Mouse (Mus musculus) ovary, adult 18-20 months (tissue): ENCODE data around the gene Ndufaf2.

ENCODE experiments used
- DNase-seq: peaks from one replicate; pipeline ENCODE4 v3.0.0; 2022; ENCODE audit warnings: low spot score, mixed read lengths

The Ndufaf2 gene

GRCm38 (mm10) chr13:108084086-108084485 is 74.3 kb downstream of the Ndufaf2 start:
- DNase-seq: no peak

GRCm38 (mm10) chr13:108077901-108078300 is 80.5 kb downstream of the Ndufaf2 start:
- no peak for DNase-seq

- no peak for DNase-seq
These were observed 80.9 kb downstream of the Ndufaf2 start for GRCm38 (mm10) chr13:108077476-108077875.

DNA sequence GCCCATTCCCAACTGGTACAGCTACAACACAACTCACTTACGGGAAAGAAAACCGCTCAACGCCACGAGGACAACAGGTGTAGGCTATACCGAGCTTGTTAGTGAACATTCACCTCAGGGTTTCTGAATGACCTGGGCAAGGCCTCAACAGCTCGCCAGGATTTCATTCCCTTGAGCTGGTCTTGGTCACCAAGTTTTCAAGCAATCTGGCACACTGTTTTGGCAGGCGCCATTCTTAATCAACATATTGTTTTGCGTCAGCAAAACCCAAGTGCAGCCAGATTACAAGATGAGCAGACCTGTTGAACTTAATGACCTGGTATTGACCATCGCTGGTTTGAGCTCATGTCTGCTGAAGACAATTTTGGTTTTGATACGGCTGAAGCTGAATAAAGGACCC is 88.3 kb downstream of the Ndufaf2 start:
- DNase-seq: no peak

GRCm38 (mm10) chr13:108069151-108069550 is 89.3 kb downstream of the Ndufaf2 start:
- no peak for DNase-seq

DNA sequence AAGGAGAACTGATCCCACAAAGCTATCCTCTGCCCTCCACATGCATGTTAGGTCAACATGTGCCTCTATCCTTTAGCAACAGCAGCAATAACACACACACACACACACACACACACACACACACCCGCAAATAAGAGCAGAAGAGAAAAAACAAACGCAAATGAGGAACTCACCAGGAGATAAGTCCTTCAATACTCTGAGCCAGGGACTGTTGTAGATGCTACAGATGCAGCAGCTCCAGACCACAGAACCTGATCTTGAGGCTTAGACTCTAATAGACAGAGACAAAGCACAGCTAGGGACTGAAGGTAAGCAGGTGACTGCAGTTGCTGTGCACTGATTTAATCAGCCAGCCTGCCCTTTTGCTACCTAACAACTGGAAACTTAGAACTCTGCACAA is 92.4 kb downstream of the Ndufaf2 start:
- no peak for DNase-seq

DNA sequence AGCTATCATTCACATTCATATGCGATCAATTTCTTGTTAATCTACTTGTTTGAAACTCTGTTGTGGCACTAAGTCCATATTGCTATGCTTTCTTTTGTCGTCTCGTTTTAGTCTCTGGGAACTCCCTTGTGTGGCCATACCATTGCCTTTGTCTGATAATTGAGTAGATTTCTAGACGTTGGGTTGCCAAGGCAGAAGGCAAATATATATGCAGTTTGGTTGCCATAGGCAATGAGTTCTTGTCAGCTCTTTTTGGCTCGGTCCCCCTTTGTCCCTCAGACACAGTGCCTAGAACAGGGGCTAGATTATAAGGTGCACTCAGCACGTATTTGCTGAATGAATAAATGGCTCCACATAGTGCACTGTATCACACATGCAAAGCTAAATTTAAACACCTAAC is 94.1 kb downstream of the Ndufaf2 start:
- no peak for DNase-seq

GRCm38 (mm10) chr13:108063374-108064134 is 94.9 kb downstream of the Ndufaf2 start:
- DNase-seq: no peak

- DNase-seq: no peak
These were observed 95.5 kb downstream of the Ndufaf2 start for GRCm38 (mm10) chr13:108062900-108063299.

DNA sequence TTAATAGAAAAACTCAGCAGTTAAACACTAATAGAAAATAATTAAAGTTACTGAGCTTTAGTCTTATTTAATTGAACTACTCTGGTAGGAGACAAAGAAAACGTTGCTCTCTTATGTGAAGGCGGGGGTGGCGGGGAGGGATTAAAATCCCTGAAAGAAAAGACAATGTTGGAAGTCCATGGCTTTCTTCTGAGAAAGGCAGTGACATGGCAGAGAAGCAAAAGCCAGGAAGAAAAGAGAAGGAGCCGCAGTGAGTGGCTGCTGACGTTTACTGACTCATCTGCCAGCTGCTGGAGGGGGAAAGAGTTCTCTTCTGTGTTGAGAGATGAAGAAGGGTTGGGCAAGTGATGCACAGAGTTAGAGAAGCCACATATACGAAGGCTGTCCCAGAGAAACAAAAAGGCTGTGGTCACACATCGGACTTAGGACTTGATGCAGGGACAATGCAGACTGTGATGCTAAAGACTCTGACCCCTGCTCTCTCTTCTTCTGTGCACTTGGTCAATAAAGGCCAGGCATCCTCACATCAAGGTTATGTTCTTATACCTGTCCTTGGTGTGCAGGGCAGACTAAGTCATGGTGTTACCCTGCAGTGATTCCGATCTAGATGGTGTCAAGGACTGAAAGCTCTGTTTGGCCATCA is 97.4 kb downstream of the Ndufaf2 start:
- DNase-seq: no peak

- DNase-seq: no peak
These were observed 98.0 kb downstream of the Ndufaf2 start for GRCm38 (mm10) chr13:108060286-108060885.

GRCm38 (mm10) chr13:108056896-108057295 is 101.5 kb downstream of the Ndufaf2 start:
- no peak for DNase-seq

DNA sequence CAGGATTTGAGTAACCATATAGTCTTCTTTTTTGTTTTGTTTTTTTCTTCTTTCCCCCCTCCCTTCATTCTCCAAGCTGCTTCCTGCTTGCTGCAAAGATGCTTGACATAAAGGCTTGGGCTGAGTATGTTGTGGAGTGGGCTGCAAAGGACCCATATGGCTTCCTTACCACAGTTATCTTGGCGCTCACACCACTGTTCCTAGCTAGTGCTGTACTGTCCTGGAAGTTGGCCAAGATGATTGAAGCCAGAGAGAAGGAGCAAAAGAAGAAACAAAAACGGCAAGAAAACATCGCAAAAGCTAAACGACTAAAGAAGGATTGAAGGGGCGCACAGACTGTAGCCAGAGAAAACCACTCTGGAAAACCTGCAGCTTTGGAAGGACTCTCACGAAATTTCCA is 111.1 kb downstream of the Ndufaf2 start:
- DNase-seq: no peak

- no peak for DNase-seq
These were observed 111.5 kb downstream of the Ndufaf2 start for GRCm38 (mm10) chr13:108046891-108047290.

GRCm38 (mm10) chr13:108046071-108046470 is 112.4 kb downstream of the Ndufaf2 start:
- DNase-seq: no peak

- DNase-seq: no peak
These were observed 112.8 kb downstream of the Ndufaf2 start for GRCm38 (mm10) chr13:108045646-108046045.

DNA sequence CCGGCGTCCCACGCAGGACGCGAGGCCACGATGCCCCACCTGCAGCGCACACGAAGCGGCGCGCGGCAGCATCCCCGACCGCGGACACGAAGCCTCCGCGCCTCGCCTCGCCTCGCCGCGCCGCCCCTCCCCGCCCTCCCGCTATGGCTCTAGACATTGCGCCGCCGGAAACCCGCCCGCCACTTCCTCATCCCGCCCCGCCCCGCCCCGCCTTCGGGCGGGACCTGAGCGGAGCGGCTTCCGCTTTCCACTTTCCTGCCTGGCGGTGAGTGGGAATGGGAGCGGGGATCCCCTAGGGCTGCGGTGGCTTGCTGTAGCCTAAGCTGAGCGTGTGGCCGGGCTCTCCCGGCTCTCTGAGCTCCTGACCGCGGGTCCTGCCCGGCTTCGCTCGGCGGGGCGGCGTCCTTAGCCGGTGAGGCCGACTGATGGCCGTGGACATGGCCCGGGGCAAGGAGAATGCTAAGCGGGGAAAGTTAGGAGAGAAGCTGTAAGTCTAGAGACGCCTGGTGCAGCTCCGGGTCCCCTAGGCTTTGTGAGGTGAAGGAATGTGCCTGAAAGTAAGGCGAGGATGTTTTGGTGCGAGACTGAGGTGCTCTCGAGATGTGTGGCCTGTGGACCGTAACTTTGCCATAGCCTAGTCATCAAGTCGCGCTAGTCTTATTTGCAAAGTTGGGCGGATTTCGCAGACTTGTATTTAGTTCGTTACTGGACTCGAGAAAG is 114.0 kb downstream of the Ndufaf2 start, which contains the start of gene Smim15:
Smim15 (plus strand) TSS at position 225 of the 720 bp plus-strand sequence.
- DNase-seq: peak; percentile 81

GRCm38 (mm10) chr13:108043431-108044221 is 114.8 kb downstream of the Ndufaf2 start:
- DNase-seq: no peak

DNA sequence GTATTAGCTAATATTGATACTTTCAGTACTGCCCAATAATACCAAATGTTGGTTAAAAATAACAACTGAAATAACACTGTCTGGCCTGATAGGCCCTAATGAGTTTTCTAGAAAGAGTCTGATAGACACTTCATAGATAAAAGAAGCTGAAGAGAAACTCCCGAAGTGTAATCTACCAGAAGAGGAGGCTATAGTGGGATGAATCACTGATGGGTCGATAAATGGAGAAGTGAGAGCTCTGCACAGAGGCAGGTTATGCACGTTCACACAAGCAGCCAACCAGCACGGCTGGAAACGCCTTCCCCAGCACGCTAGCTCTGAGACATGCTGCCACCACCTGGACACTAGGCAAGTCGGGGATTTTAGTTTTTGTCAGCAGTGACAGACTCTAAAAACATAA is 117.1 kb downstream of the Ndufaf2 start:
- DNase-seq: peak; percentile 61

DNA sequence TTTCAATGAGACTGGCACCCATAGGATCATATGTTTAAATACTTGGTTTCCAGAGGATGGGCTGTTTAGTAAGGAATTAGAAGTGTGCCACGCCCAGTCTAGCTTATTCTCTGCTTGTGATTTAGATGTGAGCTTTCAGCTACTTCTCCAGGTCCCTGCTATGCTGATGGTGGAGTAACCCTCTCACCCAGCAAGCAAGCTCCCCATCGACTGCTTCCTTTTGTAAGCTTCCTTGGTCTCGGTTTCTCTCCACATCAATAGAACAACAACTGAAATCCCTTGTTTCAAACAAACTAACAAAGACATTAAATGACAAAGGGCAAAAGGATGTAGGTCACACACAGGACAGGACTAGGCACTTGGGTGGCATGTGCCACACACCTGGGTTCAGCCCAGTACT is 118.0 kb downstream of the Ndufaf2 start:
- no peak for DNase-seq

GRCm38 (mm10) chr13:108039902-108040301 is 118.5 kb downstream of the Ndufaf2 start:
- no peak for DNase-seq

GRCm38 (mm10) chr13:108039375-108039774 is 119.0 kb downstream of the Ndufaf2 start:
- DNase-seq: no peak
